Mouse (Mus musculus): ENCODE results near the gene Hamp. TPM values are rescaled to one million over a fixed set of nuclear protein-coding genes. Genes with fewer than 3 reads are reported as not detected.
A peak's percentile ranks its signal among the peaks of the same experiment; 100 is the strongest.

Hamp gene
- polyA plus RNA-seq, 1 experiment from 2014 or later = not detected

- no peaks in the 10 kb centered on the region for H3K36me3 ChIP-seq
- peaks cover 3% of the 10 kb centered on the region for H3K27me3 ChIP-seq
- WGBS = 57% methylated on average over 3 of the region's 3 CpGs
- no peaks in the 10 kb centered on the region for H3K4me1 ChIP-seq
- H3K9ac ChIP-seq = no peak overlapping the region
- H3K4me3 ChIP-seq = no peak overlapping the region
- no peak overlapping the region for H3K4me2 ChIP-seq
- no peak for ATAC-seq (ENCODE audit: insufficient number of reproducible peaks, insufficient read depth, low FRiP score, low TSS enrichment, low read depth)
- no peaks in the 10 kb centered on the region for H3K9me3 ChIP-seq
- no peak overlapping the region for H3K27ac ChIP-seq
These were observed 22.8 kb upstream of the Hamp start for GRCm38 (mm10) chr7:30966657-30967056.

- no peak for ATAC-seq (ENCODE audit: insufficient number of reproducible peaks, insufficient read depth, low FRiP score, low TSS enrichment, low read depth)
- Histone ChIP-seq H3K4me1 (no peaks in the 10 kb centered on the region), H3K4me3 (no peak overlapping the region), H3K4me2 (no peak overlapping the region), H3K27me3 (no peaks in the 10 kb centered on the region), H3K9me3 (no peaks in the 10 kb centered on the region), H3K27ac (no peak overlapping the region), H3K9ac (no peak overlapping the region), H3K36me3 (no peaks in the 10 kb centered on the region; the same call in 1 of the 2 replicates)
- 85% methylated on average over 14 of the region's 14 CpGs for WGBS
These were observed 21.8 kb upstream of the Hamp start for GRCm38 (mm10) chr7:30965677-30966076.

- H3K27ac ChIP-seq = no peak overlapping the region
- WGBS = 87% methylated on average over 7 of the region's 7 CpGs
- no peaks in the 10 kb centered on the region for H3K27me3 ChIP-seq
- H3K4me1 ChIP-seq = no peaks in the 10 kb centered on the region
- no peak overlapping the region for H3K4me2 ChIP-seq
- no peak overlapping the region for H3K9ac ChIP-seq
- no peaks in the 10 kb centered on the region for H3K9me3 ChIP-seq
- peaks cover 2% of the 10 kb centered on the region; the same call in 1 of the 2 replicates for H3K36me3 ChIP-seq
- ATAC-seq (ENCODE audit: insufficient number of reproducible peaks, insufficient read depth, low FRiP score, low TSS enrichment, low read depth) = no peak
- H3K4me3 ChIP-seq = no peak overlapping the region
These were observed 20.5 kb upstream of the Hamp start for GRCm38 (mm10) chr7:30964366-30964765.

DNA sequence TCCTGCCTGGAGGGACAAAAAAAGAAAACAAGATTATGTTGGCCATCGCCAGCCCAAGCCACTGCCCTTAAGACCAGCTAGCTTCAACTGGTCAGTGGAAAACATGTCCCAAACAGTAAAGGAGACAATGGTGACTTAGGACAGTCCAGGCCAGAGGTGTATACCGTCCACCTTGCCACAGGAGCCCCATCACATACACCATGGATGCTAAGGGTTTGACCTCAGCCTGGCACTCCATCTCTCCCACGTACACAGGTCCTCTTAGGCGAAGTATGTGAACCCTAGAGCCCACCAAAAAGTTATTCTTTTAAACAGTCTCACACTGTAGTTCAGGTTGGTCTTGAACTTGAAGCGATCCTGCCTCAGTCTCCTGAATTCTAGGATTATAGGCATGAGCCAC lies 19.0 kb upstream of the Hamp start:
- no peaks in the 10 kb centered on the region for H3K27me3 ChIP-seq
- H3K4me3 ChIP-seq = no peak overlapping the region
- 89% methylated on average over 5 of the region's 5 CpGs for WGBS
- H3K4me2 ChIP-seq = no peak overlapping the region
- peaks cover 12% of the 10 kb centered on the region for H3K4me1 ChIP-seq
- no peak for ATAC-seq (ENCODE audit: insufficient number of reproducible peaks, insufficient read depth, low FRiP score, low TSS enrichment, low read depth)
- peaks cover 14% of the 10 kb centered on the region for H3K36me3 ChIP-seq
- H3K27ac ChIP-seq = no peak overlapping the region
- no peak overlapping the region for H3K9ac ChIP-seq
- no peaks in the 10 kb centered on the region for H3K9me3 ChIP-seq

DNA sequence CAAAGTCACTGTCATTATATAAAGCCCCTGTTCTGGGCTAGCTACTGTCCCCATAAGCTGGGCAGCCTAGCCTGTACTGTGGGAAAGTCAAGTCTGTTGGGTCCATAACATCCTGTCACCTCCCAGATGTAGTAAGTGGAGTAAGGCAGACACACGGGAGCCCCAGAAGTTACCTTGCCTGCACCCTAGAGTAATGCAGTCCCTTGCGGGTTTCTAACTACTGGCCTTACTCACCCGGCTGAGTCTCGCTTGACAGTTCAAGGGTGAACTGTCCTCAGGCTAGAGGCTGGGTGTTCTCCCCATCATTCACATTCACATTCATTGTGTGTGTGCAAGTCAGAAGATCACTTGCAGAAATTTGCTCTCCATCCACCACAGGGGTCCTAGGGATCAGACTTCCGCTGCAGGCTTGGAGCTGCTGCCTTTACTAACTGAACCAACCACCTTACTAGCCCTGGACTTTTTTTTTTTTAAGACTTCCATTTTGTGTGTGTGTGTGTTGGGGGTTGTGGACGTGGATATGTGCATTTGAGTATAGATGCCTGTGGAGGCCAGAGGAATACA lies 16.0 kb upstream of the Hamp start:
- ATAC-seq (ENCODE audit: insufficient number of reproducible peaks, insufficient read depth, low FRiP score, low TSS enrichment, low read depth) = no peak
- H3K4me2 ChIP-seq = no peak overlapping the region
- H3K27ac ChIP-seq = no peak overlapping the region
- 82% methylated on average over 6 of the region's 6 CpGs for WGBS
- peaks cover 19% of the 10 kb centered on the region for H3K36me3 ChIP-seq
- H3K4me3 ChIP-seq = no peak overlapping the region
- H3K27me3 ChIP-seq = no peaks in the 10 kb centered on the region
- H3K9me3 ChIP-seq = no peaks in the 10 kb centered on the region
- H3K4me1 ChIP-seq = peaks cover 23% of the 10 kb centered on the region
- no peak overlapping the region for H3K9ac ChIP-seq

- Histone ChIP-seq H3K9me3 (no peaks in the 10 kb centered on the region), H3K36me3 (peaks cover 28% of the 10 kb centered on the region), H3K4me2 (no peak overlapping the region), H3K27ac (no peak overlapping the region), H3K4me1 (peaks cover 23% of the 10 kb centered on the region), H3K27me3 (no peaks in the 10 kb centered on the region), H3K4me3 (peak overlapping the region; percentile 91; the same call in 1 of the 2 replicates), H3K9ac (no peak overlapping the region)
- WGBS = 94% methylated on average over 9 of the region's 9 CpGs
- no peak for ATAC-seq (ENCODE audit: insufficient number of reproducible peaks, insufficient read depth, low FRiP score, low TSS enrichment, low read depth)
These were observed 15.1 kb upstream of the Hamp start for GRCm38 (mm10) chr7:30958866-30959487.

- H3K36me3 ChIP-seq = peaks cover 35% of the 10 kb centered on the region
- H3K9ac ChIP-seq = peak overlapping the region; percentile 99
- WGBS = 67% methylated on average over 28 of the region's 28 CpGs
- H3K4me1 ChIP-seq = peaks cover 23% of the 10 kb centered on the region
- H3K27me3 ChIP-seq = no peaks in the 10 kb centered on the region
- peak overlapping the region; percentile 71 for H3K4me2 ChIP-seq
- H3K9me3 ChIP-seq = no peaks in the 10 kb centered on the region
- peak overlapping the region; percentile 91 for H3K4me3 ChIP-seq
- H3K27ac ChIP-seq = peak overlapping the region; percentile 98
- ATAC-seq (ENCODE audit: insufficient number of reproducible peaks, insufficient read depth, low FRiP score, low TSS enrichment, low read depth) = no peak
These were observed 14.5 kb upstream of the Hamp start for GRCm38 (mm10) chr7:30958109-30958865.

GRCm38 (mm10) chr7:30957367-30957783 lies 13.5 kb upstream of the Hamp start:
- H3K9ac ChIP-seq = peak overlapping the region; percentile 99
- H3K27me3 ChIP-seq = no peaks in the 10 kb centered on the region
- H3K4me3 ChIP-seq = peak overlapping the region; percentile 91
- H3K9me3 ChIP-seq = no peaks in the 10 kb centered on the region
- peaks cover 23% of the 10 kb centered on the region for H3K4me1 ChIP-seq
- ATAC-seq (ENCODE audit: insufficient number of reproducible peaks, insufficient read depth, low FRiP score, low TSS enrichment, low read depth) = peak; percentile 18; the same call in 1 of the 2 replicates
- under 1% methylated on average over 43 of the region's 43 CpGs for WGBS
- peak overlapping the region; percentile 98 for H3K27ac ChIP-seq
- peak overlapping the region; percentile 71 for H3K4me2 ChIP-seq
- H3K36me3 ChIP-seq = peaks cover 44% of the 10 kb centered on the region

DNA sequence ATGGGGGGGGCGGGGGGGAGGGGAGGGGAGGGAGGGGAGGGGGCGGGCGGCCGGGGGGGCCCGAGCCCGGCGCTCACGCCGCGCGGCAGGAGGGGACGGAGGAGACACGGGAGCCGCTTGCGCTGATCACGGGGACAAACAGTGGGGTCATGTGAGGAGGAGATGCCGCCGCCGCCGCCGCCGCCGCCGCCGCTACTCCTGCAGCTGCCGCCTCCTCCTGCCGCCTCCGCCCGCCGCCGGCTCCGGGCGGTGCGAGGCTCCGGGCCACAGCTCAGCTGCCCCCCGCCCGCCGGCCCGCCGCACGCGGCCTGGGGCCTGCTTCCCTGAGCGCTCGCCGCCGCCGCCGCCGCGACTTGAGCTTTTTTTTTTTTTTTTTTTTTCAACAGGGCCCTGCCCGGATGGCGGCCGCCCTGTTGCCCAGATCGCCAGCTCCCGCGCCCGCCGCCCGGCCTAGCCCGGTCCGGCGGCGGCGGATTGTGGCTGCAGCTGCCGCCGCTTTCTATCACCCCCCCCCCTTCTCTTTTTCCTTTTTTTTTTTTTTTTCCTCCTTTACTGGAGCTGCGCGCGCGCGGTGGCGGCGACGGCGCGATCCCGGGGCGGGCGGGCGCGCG lies 13.0 kb upstream of the Hamp start, which contains the start of gene Usf2:
Gene Usf2, minus strand, starts transcription at position 48 of the 611 bp plus-strand sequence.
- H3K9me3 ChIP-seq = no peaks in the 10 kb centered on the region
- H3K4me3 ChIP-seq = peak within 1 kb of the TSS; percentile 91
- WGBS = under 1% methylated on average over 34 of the region's 82 CpGs
- peak within 1 kb of the TSS; percentile 99 for H3K9ac ChIP-seq
- H3K4me1 ChIP-seq = peaks cover 23% of the 10 kb centered on the region
- H3K36me3 ChIP-seq = peaks cover 49% of the 10 kb centered on the region
- no peaks in the 10 kb centered on the region for H3K27me3 ChIP-seq
- H3K27ac ChIP-seq = peak within 1 kb of the TSS; percentile 98
- peak; percentile 41 for ATAC-seq (ENCODE audit: insufficient number of reproducible peaks, insufficient read depth, low FRiP score, low TSS enrichment, low read depth)
- H3K4me2 ChIP-seq = peak within 1 kb of the TSS; percentile 82

- Histone ChIP-seq H3K9me3 (no peaks in the 10 kb centered on the region), H3K27me3 (no peaks in the 10 kb centered on the region), H3K9ac (peak overlapping the region; percentile 99), H3K27ac (peak overlapping the region; percentile 98), H3K36me3 (peaks cover 53% of the 10 kb centered on the region), H3K4me2 (peak overlapping the region; percentile 82), H3K4me1 (peaks cover 23% of the 10 kb centered on the region), H3K4me3 (peak overlapping the region; percentile 91)
- 1% methylated on average over 38 of the region's 49 CpGs for WGBS
- ATAC-seq (ENCODE audit: insufficient number of reproducible peaks, insufficient read depth, low FRiP score, low TSS enrichment, low read depth) = peak; percentile 12; the same call in 1 of the 2 replicates
These were observed 12.5 kb upstream of the Hamp start for GRCm38 (mm10) chr7:30956357-30956751.

DNA sequence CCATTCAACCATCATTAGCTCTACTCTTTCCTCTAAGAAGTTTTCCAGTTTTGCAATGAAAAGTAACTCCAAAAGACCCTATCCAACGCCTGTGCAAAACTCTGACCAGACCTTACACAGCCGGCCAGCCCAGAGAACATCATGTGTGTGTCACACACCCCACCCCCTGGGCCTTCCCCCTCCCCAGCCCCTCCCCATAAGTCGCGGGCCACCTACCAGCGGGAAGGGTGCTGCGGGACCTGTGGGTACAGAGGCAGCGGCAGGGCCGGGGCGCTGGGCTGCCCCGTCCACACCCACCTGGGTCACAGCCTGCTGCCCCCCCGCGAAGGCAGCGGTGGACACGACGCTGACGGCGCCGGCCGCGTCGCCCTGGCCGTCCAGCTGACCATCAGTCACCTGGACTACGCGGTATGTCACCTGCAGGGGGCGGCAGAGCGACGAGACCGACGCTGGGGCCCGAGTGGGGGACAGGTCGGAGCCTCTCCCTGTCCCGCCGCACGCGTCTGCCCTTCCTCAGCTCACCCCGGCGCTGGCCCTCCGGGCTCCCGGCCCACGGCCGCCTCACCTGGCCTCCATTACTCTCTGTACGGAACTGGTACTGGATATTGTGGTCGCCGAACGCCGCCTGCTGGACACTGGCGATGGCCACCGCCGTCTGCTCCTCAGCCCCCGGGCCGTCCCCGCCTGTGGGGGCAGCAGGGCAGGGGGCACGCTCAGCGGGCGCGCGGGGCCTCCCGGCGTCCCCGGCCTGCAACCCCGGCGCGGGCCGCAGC lies 11.9 kb upstream of the Hamp start:
- Histone ChIP-seq H3K27me3 (no peaks in the 10 kb centered on the region), H3K9ac (peak overlapping the region; percentile 99), H3K4me1 (peaks cover 23% of the 10 kb centered on the region), H3K36me3 (peaks cover 58% of the 10 kb centered on the region), H3K27ac (peak overlapping the region; percentile 98), H3K9me3 (no peaks in the 10 kb centered on the region), H3K4me2 (peak overlapping the region; percentile 82), H3K4me3 (peak overlapping the region; percentile 91)
- under 1% methylated on average over 64 of the region's 64 CpGs for WGBS
- peak; percentile 66 for ATAC-seq (ENCODE audit: insufficient number of reproducible peaks, insufficient read depth, low FRiP score, low TSS enrichment, low read depth)

Data from embryonic facial prominence, embryonic 13.5 days (tissue).